34 mouse cellular contexts compared by ENCODE assay signal in the genomic region with DNA sequence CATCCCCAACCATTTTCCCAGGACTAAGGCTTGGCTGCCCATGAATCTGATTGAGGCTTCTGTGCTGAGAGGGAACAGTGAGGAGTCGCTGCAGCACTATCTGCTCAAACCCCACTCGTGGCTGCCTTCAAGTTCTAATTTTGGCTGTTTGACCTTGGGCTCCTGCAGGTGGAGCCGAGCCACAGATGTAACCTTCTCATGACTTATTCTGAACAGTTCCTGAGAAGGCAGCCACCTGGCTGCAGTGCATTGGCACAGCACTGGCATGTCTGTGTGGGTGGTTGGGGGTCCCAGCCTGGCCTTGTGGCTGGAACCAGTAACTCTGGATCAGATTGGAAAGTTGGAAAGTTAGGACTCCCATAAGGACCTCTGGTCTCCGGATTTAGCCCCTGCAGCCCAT. TPM values are rescaled to one million over a fixed set of nuclear protein-coding genes. Genes with fewer than 3 reads are reported as not detected.
DNase-seq lines count a peak whose midpoint lies in the region; ATAC-seq lines count a peak whose summit lies in the region.
"Had no signal": no experiment of that assay in that cellular context is flagged by ENCODE, and none has a peak within 500 bp of the region (broad histone marks: within the 10 kb centered on the region; RNA-seq: fewer than 3 reads in every experiment).

No protein-coding gene starts in this region.

- peak; percentile 47; the same call in 1 of the 2 replicates for ATAC-seq in stomach, embryonic 16.5 days (ENCODE audit: insufficient read depth, low FRiP score)
- no peak for ATAC-seq in forebrain, embryonic 11.5 days (replicated peaks; ENCODE audit: low FRiP score)
- ATAC-seq: forebrain, postnatal 0 days; hindbrain, embryonic 16.5 days; liver, embryonic 12.5 days; liver, postnatal 0 days; midbrain, embryonic 13.5 days; Patski had no signal

- 41% methylated on average over 4 of the region's 4 CpGs for WGBS in heart, embryonic 10.5 days
- WGBS in stomach, embryonic 16.5 days, result 62% methylated on average over 4 of the region's 4 CpGs
- 78% methylated on average over 4 of the region's 4 CpGs for WGBS in forebrain, embryonic 11.5 days

- peak; percentile 6 for DNase-seq in cerebellum, adult 11-12 months
- no peak for DNase-seq in cerebellum, adult 9-10 months
- peak; percentile 34 for DNase-seq in heart, adult 8-10 months (ENCODE audit: low spot score)
- DNase-seq in heart, postnatal 25 days (ENCODE audit: low spot score), result no peak
- DNase-seq in heart, embryonic 10.5 days (ENCODE audit: low spot score), result no peak
- DNase-seq in forebrain, embryonic 11.5 days (ENCODE audit: low spot score), result no peak
- DNase-seq: cerebellum, postnatal 14 days; forebrain, postnatal 0 days; gastrocnemius, postnatal 14 days; kidney, adult 8-10 months; kidney, postnatal 10 days; layer of hippocampus, postnatal 36 days; left cerebral cortex, postnatal 4 days; liver, postnatal 0 days; lung, postnatal 36 days; thymus, postnatal 14 days had no signal

- peak overlapping the region; percentile 52; the same call in 1 of the 2 replicates for H3K27ac ChIP-seq in heart, embryonic 10.5 days
- H3K27ac ChIP-seq in stomach, embryonic 16.5 days (ENCODE audit: low read length), result 0 out of 2 replicates have a peak overlapping the region, but pooled peaks have one; percentile 5
- H3K27ac ChIP-seq in forebrain, embryonic 11.5 days (ENCODE audit: low read depth, low read length), result no peak overlapping the region
- H3K27ac ChIP-seq: forebrain, embryonic 12.5 days; heart, embryonic 13.5 days; liver, embryonic 12.5 days; midbrain, embryonic 13.5 days; neural tube, embryonic 13.5 days had no signal

- H3K9me3 ChIP-seq in heart, embryonic 10.5 days, result no peaks in the 10 kb centered on the region
- H3K9me3 ChIP-seq in stomach, embryonic 16.5 days (replicated peaks; ENCODE audit: control insufficient read depth, low read length), result no peaks in the 10 kb centered on the region
- no peaks in the 10 kb centered on the region for H3K9me3 ChIP-seq in forebrain, embryonic 11.5 days (ENCODE audit: control insufficient read depth, low read length)
- H3K9me3 ChIP-seq: forebrain, embryonic 12.5 days; heart, embryonic 13.5 days; liver, embryonic 12.5 days; midbrain, embryonic 13.5 days; neural tube, embryonic 13.5 days had no signal

- H3K4me3 ChIP-seq in heart, embryonic 10.5 days, result no peak overlapping the region
- no peak overlapping the region for H3K4me3 ChIP-seq in stomach, embryonic 16.5 days (replicated peaks; ENCODE audit: low read length)
- H3K4me3 ChIP-seq in forebrain, embryonic 11.5 days (ENCODE audit: low read depth, low read length), result no peak overlapping the region
- H3K4me3 ChIP-seq: erythroblast, embryonic 14.5 days; forebrain, embryonic 12.5 days; heart, embryonic 13.5 days; liver, embryonic 12.5 days; midbrain, embryonic 13.5 days; neural tube, embryonic 13.5 days had no signal

- no peaks in the 10 kb centered on the region for H3K36me3 ChIP-seq in heart, embryonic 10.5 days
- H3K36me3 ChIP-seq in stomach, embryonic 16.5 days (ENCODE audit: control insufficient read depth, insufficient read depth, low read length), result no peaks in the 10 kb centered on the region
- no peaks in the 10 kb centered on the region for H3K36me3 ChIP-seq in forebrain, embryonic 11.5 days (ENCODE audit: control insufficient read depth, insufficient read depth, low read length)
- H3K36me3 ChIP-seq: forebrain, embryonic 12.5 days; heart, embryonic 13.5 days; liver, embryonic 12.5 days; midbrain, embryonic 13.5 days; neural tube, embryonic 13.5 days had no signal

- intact Hi-C loops in heart, postnatal 25 days (cut with DNase I), result no loop called here

- H3K4me1 ChIP-seq in heart, embryonic 10.5 days, result peaks cover 8% of the 10 kb centered on the region; the same call in 1 of the 2 replicates
- no peaks in the 10 kb centered on the region for H3K4me1 ChIP-seq in stomach, embryonic 16.5 days (ENCODE audit: control insufficient read depth, insufficient read depth, low read length)
- no peaks in the 10 kb centered on the region for H3K4me1 ChIP-seq in forebrain, embryonic 11.5 days (replicated peaks; ENCODE audit: control insufficient read depth, insufficient read depth, low read length)
- H3K4me1 ChIP-seq: forebrain, embryonic 12.5 days; midbrain, embryonic 13.5 days; neural tube, embryonic 13.5 days had no signal

- no peak overlapping the region for H3K4me2 ChIP-seq in stomach, embryonic 16.5 days (ENCODE audit: low read depth, low read length)
- H3K4me2 ChIP-seq in forebrain, embryonic 11.5 days (ENCODE audit: low read depth, low read length, severe bottlenecking), result no peak overlapping the region
- H3K4me2 ChIP-seq: forebrain, embryonic 12.5 days; heart, embryonic 13.5 days; liver, embryonic 12.5 days; midbrain, embryonic 13.5 days; neural tube, embryonic 13.5 days had no signal

- H3K27me3 ChIP-seq in heart, embryonic 10.5 days (ENCODE audit: insufficient read depth, poor library complexity, severe bottlenecking), result no peaks in the 10 kb centered on the region
- H3K27me3 ChIP-seq in stomach, embryonic 16.5 days (ENCODE audit: control insufficient read depth, insufficient read depth, low read length), result no peaks in the 10 kb centered on the region
- no peaks in the 10 kb centered on the region for H3K27me3 ChIP-seq in forebrain, embryonic 11.5 days (ENCODE audit: control insufficient read depth, insufficient read depth, low read length)
- H3K27me3 ChIP-seq: forebrain, embryonic 12.5 days; heart, embryonic 13.5 days; midbrain, embryonic 13.5 days; neural tube, embryonic 13.5 days; Patski had no signal

- no peak overlapping the region for H3K9ac ChIP-seq in stomach, embryonic 16.5 days (ENCODE audit: low read length)
- no peak overlapping the region for H3K9ac ChIP-seq in forebrain, embryonic 11.5 days (ENCODE audit: low read length)
- H3K9ac ChIP-seq: forebrain, embryonic 12.5 days; forebrain, postnatal 0 days; heart, embryonic 13.5 days; liver, embryonic 12.5 days; liver, postnatal 0 days; midbrain, embryonic 13.5 days; neural tube, embryonic 13.5 days had no signal

RNA-seq across cellular contexts. Expression of gene Cela2a, which starts 2.2 kb away (rescaled TPM):
- total RNA-seq in heart, adult 8-10 months (2022), result 1 to 10 TPM in 1 of 4 experiments, not detected in 3; 1.0 TPM
- not detected for total RNA-seq in heart, postnatal 25 days (2021)
- polyA plus RNA-seq in heart, embryonic 10.5 days (2016; fragmentation: Nextera tagmentation; extraction: Ambion mirVana), result not detected in 2 replicates
- 754 and 1,267 TPM in 2 replicates for polyA plus RNA-seq in stomach, embryonic 16.5 days (2015; fragmentation: Nextera tagmentation; extraction: Ambion mirVana)
- not detected in 2 replicates for polyA plus RNA-seq in forebrain, embryonic 11.5 days (2014; fragmentation: Nextera tagmentation; extraction: Ambion mirVana)
- total RNA-seq: forebrain, postnatal 0 days; gastrocnemius, postnatal 14 days; layer of hippocampus, postnatal 36 days; left cerebral cortex, postnatal 4 days; megakaryocyte, adult 5-6 weeks; MEL had no signal
- polyA plus RNA-seq: embryonic facial prominence, embryonic 14.5 days; erythroblast, embryonic 14.5 days; forebrain, embryonic 12.5 days; heart, embryonic 13.5 days; hindbrain, embryonic 11.5 days; hindbrain, embryonic 16.5 days; liver, embryonic 12.5 days; lung, embryonic 16.5 days; midbrain, embryonic 13.5 days; neural tube, embryonic 13.5 days; Patski had no signal

RNA-seq across cellular contexts. Expression of gene Ctrc, which starts 18.0 kb away (rescaled TPM):
- not detected for total RNA-seq in heart, adult 8-10 months (2022)
- not detected for total RNA-seq in heart, postnatal 25 days (2021)
- not detected in 2 replicates for polyA plus RNA-seq in heart, embryonic 10.5 days (2016; fragmentation: Nextera tagmentation; extraction: Ambion mirVana)
- 0.18 and 0.67 TPM in 2 replicates for polyA plus RNA-seq in stomach, embryonic 16.5 days (2015; fragmentation: Nextera tagmentation; extraction: Ambion mirVana)
- not detected in 2 replicates for polyA plus RNA-seq in forebrain, embryonic 11.5 days (2014; fragmentation: Nextera tagmentation; extraction: Ambion mirVana)
- total RNA-seq: adrenal gland, postnatal 14 days; forebrain, postnatal 0 days; gastrocnemius, postnatal 14 days; layer of hippocampus, postnatal 36 days; left cerebral cortex, postnatal 4 days; megakaryocyte, adult 5-6 weeks; MEL had no signal
- polyA plus RNA-seq: cortical plate, adult 2 months; embryonic facial prominence, embryonic 14.5 days; erythroblast, embryonic 14.5 days; forebrain, embryonic 12.5 days; forebrain, postnatal 0 days; heart, embryonic 13.5 days; hindbrain, embryonic 11.5 days; hindbrain, embryonic 16.5 days; intestine, embryonic 14.5 days; limb, embryonic 14.5 days; liver, embryonic 12.5 days; liver, postnatal 0 days; lung, embryonic 16.5 days; midbrain, embryonic 13.5 days; neural tube, embryonic 13.5 days; Patski had no signal

RNA-seq across cellular contexts. Expression of gene Casp9, which starts 34.8 kb away (rescaled TPM):
- total RNA-seq in heart, adult 8-10 months (2022), result 10 to 100 TPM in 2 of 4 experiments, 1 to 10 TPM in 2; 7.9 to 10.7 (median 10.0) TPM
- 1 to 10 TPM; 7.9 to 8.6 TPM for total RNA-seq in heart, postnatal 25 days (2021)
- 21.4 and 22.5 TPM in 2 replicates for polyA plus RNA-seq in heart, embryonic 10.5 days (2016; fragmentation: Nextera tagmentation; extraction: Ambion mirVana)
- 23.7 and 25.8 TPM in 2 replicates for polyA plus RNA-seq in stomach, embryonic 16.5 days (2015; fragmentation: Nextera tagmentation; extraction: Ambion mirVana)
- polyA plus RNA-seq in forebrain, embryonic 11.5 days (2014; fragmentation: Nextera tagmentation; extraction: Ambion mirVana), result 20.4 and 21.2 TPM in 2 replicates

RNA-seq across cellular contexts. Expression of gene Dnajc16, which starts 37.4 kb away (rescaled TPM):
- total RNA-seq in heart, adult 8-10 months (2022), result 10 to 100 TPM; 23.2 to 28.7 (median 25.0) TPM
- 10 to 100 TPM; 17.7 to 22.9 TPM for total RNA-seq in heart, postnatal 25 days (2021)
- polyA plus RNA-seq in heart, embryonic 10.5 days (2016; fragmentation: Nextera tagmentation; extraction: Ambion mirVana), result 5.0 and 5.4 TPM in 2 replicates
- polyA plus RNA-seq in stomach, embryonic 16.5 days (2015; fragmentation: Nextera tagmentation; extraction: Ambion mirVana), result 4.5 and 4.7 TPM in 2 replicates
- polyA plus RNA-seq in forebrain, embryonic 11.5 days (2014; fragmentation: Nextera tagmentation; extraction: Ambion mirVana), result 4.2 and 4.3 TPM in 2 replicates

RNA-seq across cellular contexts. Expression of gene Efhd2, which starts 46.5 kb away (rescaled TPM):
- total RNA-seq in heart, adult 8-10 months (2022), result 10 to 100 TPM; 18.1 to 21.4 (median 19.6) TPM
- total RNA-seq in heart, postnatal 25 days (2021), result 10 to 100 TPM; 16.4 to 21.6 TPM
- polyA plus RNA-seq in heart, embryonic 10.5 days (2016; fragmentation: Nextera tagmentation; extraction: Ambion mirVana), result 139 and 151 TPM in 2 replicates
- polyA plus RNA-seq in stomach, embryonic 16.5 days (2015; fragmentation: Nextera tagmentation; extraction: Ambion mirVana), result 108 and 110 TPM in 2 replicates
- polyA plus RNA-seq in forebrain, embryonic 11.5 days (2014; fragmentation: Nextera tagmentation; extraction: Ambion mirVana), result 43.4 and 45.3 TPM in 2 replicates

Comparison
In these comparisons a context has a peak if more than half of its experiments do, and no peak if none do; other contexts are left out.
1. DNase-seq: peak in cerebellum, adult 11-12 months (single experiment) and heart, adult 8-10 months (single experiment); none in cerebellum, adult 9-10 months (single experiment), heart, postnatal 25 days (single experiment), heart, embryonic 10.5 days (single experiment) and forebrain, embryonic 11.5 days (single experiment).
2. RNA of gene Cela2a, which starts 2.2 kb away (polyA plus RNA-seq): 754 to 1,267 TPM in stomach, embryonic 16.5 days; not detected in heart, embryonic 10.5 days and not detected in forebrain, embryonic 11.5 days; every median in the first group is over 100 times any median in the second.